Mouse (Mus musculus): ENCODE data around the gene Adcyap1.

The Adcyap1 gene

GRCm38 (mm10) chr17:93198717-93199116, at the start of gene Adcyap1:
Gene Adcyap1, plus strand, starts transcription at chr17:93199017.
- no peak for DNase-seq

- DNase-seq, result peak; percentile 22
Measured at GRCm38 (mm10) chr17:93158280-93158851, 40.5 kb upstream of the Adcyap1 start.

- no peak for DNase-seq
Measured at GRCm38 (mm10) chr17:93169572-93169971, 29.2 kb upstream of the Adcyap1 start.

DNA sequence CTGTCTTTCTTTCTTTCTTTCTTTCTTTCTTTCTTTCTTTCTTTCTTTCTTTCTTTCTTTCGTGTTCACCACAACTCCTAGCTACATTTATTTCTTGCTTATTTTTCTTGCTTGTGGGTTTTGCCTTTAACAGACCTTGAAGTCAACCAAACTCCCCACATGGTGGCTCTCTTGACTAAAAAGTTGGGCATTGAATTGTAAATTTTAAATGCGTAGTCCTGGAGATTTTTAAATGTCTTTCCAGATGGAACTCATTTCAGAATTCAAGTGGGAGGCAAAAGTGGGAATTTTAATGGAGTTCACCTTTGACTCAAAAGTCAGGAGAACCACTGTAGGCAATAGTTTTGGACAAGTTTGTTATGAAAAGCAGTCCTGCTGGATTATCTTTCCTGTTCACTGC, 2.0 kb upstream of the Adcyap1 start:
- no peak for DNase-seq

DNA sequence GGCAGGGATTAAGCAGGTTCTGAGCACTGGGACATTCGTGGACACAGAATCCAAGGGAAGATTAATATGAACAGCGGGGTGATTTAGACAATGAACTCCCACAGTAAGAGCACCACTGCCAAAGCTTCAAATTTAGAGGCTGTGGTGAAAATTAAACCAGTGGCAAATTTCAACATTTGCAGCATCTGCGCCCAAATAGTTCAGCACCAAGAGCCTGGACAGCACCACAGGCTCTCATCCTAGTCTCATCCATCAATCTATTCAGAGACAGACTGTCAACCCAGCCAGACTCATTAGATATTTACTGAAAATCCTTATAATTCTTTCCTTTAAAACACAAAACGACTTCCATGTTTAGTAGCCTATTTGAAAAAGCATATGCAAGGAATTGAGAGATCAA, 604 bp upstream of the Adcyap1 start:
- DNase-seq, result no peak

DNA sequence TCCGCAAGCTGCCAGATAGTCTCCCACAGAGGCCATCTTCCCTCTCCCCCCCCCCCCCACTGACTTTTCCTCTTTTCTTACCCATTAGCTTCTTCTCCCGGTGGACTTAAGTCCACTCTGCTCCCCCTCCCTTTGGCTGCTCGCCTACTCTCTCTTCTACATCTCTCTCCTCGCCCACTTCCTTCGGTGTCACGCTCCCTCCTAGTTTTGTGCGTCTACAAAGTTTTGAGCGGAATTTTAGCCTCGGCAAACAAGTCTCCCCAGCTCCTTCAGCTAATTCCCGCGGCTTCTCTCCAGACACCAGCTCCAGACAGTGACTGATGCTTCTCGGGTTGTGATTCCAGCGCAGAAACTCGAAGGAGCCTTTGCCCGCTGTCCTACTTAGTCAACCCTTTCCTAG, 401 bp downstream of the Adcyap1 start:
- DNase-seq, result no peak

DNA sequence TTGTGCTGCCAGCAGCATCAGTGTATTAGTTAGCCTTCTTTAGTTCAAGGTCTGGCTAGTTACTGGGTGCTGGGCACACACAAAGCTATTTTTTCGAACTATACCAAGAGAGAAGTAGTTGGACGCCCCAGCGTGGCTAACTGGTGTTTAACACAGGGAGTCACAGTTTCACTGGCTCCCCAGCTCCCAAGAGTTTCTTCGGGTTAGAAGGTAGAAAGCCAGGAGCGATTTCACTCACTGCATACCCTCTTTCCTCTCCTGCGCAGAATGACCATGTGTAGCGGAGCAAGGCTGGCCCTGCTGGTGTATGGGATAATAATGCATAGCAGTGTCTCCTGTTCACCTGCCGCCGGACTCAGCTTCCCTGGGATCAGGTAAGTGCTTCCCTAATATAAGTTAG, 930 bp downstream of the Adcyap1 start:
- DNase-seq, result no peak

DNA sequence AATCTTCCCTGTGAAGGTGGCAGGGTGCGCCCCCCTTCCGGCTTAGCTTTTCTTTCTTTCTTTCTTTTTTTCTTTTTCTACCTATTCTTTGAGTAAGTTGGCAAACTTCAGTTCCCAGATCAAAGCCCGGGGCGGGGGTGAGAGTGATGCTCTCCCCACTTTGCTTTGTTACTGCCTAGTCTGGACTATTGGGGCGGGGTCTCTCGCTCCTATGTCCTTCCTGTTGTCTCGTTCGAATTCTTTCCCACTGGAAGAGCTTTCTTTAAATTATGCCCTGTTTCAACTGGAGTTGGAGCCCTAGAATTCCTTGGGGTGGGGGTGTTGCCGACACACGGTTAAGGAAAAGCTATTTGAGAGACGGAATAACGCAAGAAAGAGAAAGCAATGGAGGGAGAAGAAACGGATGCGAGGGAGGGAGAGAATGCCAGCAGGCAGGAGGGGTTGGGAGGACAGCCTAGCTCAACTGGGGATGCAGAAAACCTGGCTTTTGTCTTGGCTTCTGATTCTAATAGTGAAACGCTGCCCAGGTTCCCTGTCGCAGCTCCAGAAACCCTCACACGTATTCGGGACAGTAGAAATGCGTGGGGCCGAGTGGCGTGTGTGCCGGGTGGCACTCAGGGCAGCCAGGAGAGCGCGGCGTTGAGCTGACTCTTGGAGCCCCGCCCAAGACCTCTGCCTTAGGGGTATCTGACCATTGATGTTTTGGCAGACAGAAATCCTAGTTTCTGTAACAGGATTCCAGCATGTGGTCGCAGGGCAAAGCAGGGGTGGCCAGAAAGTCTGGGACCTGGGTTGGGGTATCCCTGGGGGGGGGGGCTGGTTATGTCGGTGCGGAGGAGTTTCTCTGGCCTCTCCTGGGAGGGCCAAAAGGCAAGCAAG, 1.8 kb downstream of the Adcyap1 start:
- DNase-seq, result no peak

- DNase-seq, result no peak
Measured at GRCm38 (mm10) chr17:93201265-93201925, 2.6 kb downstream of the Adcyap1 start.

GRCm38 (mm10) chr17:93202165-93203075, 3.6 kb downstream of the Adcyap1 start:
- DNase-seq, result peak; percentile 8

- DNase-seq, result no peak
Measured at GRCm38 (mm10) chr17:93203076-93204031, 4.5 kb downstream of the Adcyap1 start.

- no peak for DNase-seq
Measured at GRCm38 (mm10) chr17:93217785-93218184, 19.0 kb downstream of the Adcyap1 start.

DNA sequence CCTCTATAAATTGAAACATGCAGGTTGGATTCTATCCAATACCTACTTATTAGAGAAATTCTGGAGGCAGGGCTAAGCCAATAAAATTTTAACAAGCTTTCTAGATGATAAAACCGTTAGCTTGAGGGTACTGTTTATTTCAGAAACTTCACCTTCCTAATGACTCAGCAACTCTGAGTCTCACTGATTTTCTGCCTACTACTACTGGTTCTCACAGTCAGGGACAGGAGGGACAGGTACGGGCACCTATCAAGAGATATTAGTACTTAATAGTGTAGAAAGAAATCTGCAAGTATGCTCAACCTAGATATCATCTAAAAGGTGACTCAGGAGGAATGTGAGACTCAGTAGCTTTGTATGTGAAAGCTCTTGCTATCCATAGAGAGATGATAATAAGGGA, 19.8 kb downstream of the Adcyap1 start:
- DNase-seq, result no peak

- no peak for DNase-seq
Measured at GRCm38 (mm10) chr17:93237355-93237754, 38.5 kb downstream of the Adcyap1 start.
